Mouse (Mus musculus) forebrain, embryonic 12.5 days (tissue): ENCODE results near the gene Man2b1. TPM values are rescaled to one million over a fixed set of nuclear protein-coding genes. Genes with fewer than 3 reads are reported as not detected.
"Not testable (repeated sequence)": the region's sequence is repeated elsewhere in the genome, so short reads cannot be mapped to it uniquely, and the experiment has no call there.

Source experiments
- ATAC-seq: fragments of 200-750 bp; cut with Nextera tagmentation; 2 replicates; pipeline ENCODE4 v1.8.0; 2017; ENCODE audit warnings: moderate TSS enrichment; ENCODE audit not compliant: low FRiP score
- H3K27ac ChIP-seq: fragments of 300-500 bp; sonication (generic); 2 replicates; pipeline ENCODE4 v1.5.1; 2016; ENCODE audit warnings: mild to moderate bottlenecking
- H3K27me3 ChIP-seq: fragments of 300-500 bp; sonication (generic); 2 replicates; pipeline ENCODE4 v1.6.1; 2016; ENCODE audit warnings: mild to moderate bottlenecking
- H3K36me3 ChIP-seq: fragments of 300-500 bp; sonication (generic); replicated peaks from 2 replicates; pipeline ENCODE4 v1.6.1; 2016; ENCODE audit warnings: mild to moderate bottlenecking
- H3K4me1 ChIP-seq: fragments of 300-500 bp; sonication (generic); 2 replicates; pipeline ENCODE4 v1.6.1; 2016
- H3K4me2 ChIP-seq: fragments of 300-500 bp; sonication (generic); 2 replicates; pipeline ENCODE4 v1.6.1; 2016; ENCODE audit warnings: mild to moderate bottlenecking, moderate library complexity
- H3K4me3 ChIP-seq: fragments of 300-500 bp; sonication (generic); replicated peaks from 2 replicates; pipeline ENCODE4 v1.5.1; 2016; ENCODE audit warnings: mild to moderate bottlenecking
- H3K9ac ChIP-seq: fragments of 300-500 bp; sonication (generic); 2 replicates; pipeline ENCODE4 v1.6.1; 2016; ENCODE audit warnings: mild to moderate bottlenecking
- H3K9me3 ChIP-seq: fragments of 300-500 bp; sonication (generic); 2 replicates; pipeline ENCODE4 v1.6.1; 2016
- WGBS: fragments of 180-500 bp; shearing (Covaris S2); methylation state at CpG from one replicate; pipeline ENCODE4 v1.1.7; 2016; 5-methylcytosine and 5-hydroxymethylcytosine counted together
- polyA plus RNA-seq: library from polyadenylated mRNA; unstranded; fragments of >200 nt; fragmentation: Nextera tagmentation; extraction: Ambion mirVana; gene quantifications from 2 replicates; pipeline ENCODE4 v1.2.1, GENCODE M21; 2016

Man2b1 gene
- polyA plus RNA-seq, 1 experiment from 2014 or later = 17.8 TPM

DNA sequence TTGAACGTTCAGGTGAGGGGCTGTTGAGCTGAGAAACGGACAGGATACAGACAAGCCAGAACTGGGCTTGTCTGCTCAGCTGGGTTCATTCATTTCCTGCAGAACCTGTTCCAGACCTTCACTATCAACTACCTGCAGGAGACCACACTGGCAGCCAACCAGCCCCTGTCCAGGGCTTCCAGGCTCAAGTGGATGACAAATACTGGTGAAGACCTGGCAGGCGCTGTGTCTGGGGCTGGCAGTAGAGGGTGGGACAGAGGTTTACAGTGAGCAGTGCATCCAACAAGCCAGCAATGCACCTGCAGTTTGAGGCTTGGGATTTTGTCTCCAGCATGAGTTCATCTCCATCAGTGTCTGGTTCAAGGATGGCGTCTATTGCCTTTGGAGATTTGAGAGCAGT is 13.8 kb downstream of the Man2b1 start:
- Histone ChIP-seq H3K27ac (no peak overlapping the region), H3K27me3 (no peaks in the 10 kb centered on the region), H3K36me3 (peaks cover 57% of the 10 kb centered on the region), H3K4me1 (no peaks in the 10 kb centered on the region), H3K9ac (no peak overlapping the region), H3K4me2 (no peak overlapping the region), H3K4me3 (no peak overlapping the region), H3K9me3 (no peaks in the 10 kb centered on the region)
- 96% methylated on average over 4 of the region's 4 CpGs for WGBS
- ATAC-seq = no peak

DNA sequence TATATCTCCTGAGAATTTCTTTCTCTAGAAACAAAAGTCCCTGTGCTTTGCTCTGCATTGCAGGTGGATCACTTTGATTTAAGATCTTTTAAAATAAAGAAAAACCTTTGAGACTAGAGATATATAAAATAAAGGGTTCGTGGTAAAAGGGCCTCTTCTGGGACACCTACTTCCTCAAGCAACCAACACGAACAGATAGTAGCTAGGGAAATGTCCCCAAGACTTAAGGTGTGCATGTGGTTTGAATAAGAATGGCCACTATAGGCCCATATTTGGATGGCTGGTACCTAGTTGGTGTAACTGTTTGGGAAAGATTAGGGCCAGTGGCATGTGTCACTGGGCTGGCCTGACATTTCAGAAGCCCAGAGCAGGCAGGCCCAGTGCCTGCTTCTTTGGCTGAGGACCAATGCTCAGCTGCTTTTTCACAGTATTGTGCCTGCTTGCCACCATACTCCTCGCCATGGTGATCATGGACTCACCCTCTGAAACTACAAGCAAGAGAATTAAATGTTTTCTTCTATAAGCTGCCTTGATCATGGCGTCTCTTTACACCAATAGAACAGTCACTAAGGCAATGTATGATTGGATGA is 17.1 kb downstream of the Man2b1 start:
- Histone ChIP-seq H3K36me3 (peaks cover 35% of the 10 kb centered on the region), H3K4me1 (no peaks in the 10 kb centered on the region), H3K27me3 (no peaks in the 10 kb centered on the region), H3K9me3 (no peaks in the 10 kb centered on the region), H3K4me2 (no peak overlapping the region), H3K4me3 (no peak overlapping the region), H3K9ac (no peak overlapping the region), H3K27ac (no peak overlapping the region)
- ATAC-seq = no peak
- WGBS = 86% methylated on average over 4 of the region's 4 CpGs

GRCm38 (mm10) chr8:85113241-85113640 is 30.2 kb downstream of the Man2b1 start:
- Histone ChIP-seq H3K4me3 (no peak overlapping the region), H3K36me3 (peaks cover 14% of the 10 kb centered on the region), H3K9me3 (no peaks in the 10 kb centered on the region), H3K4me1 (no peaks in the 10 kb centered on the region), H3K27me3 (no peaks in the 10 kb centered on the region), H3K9ac (no peak overlapping the region), H3K4me2 (no peak overlapping the region), H3K27ac (no peak overlapping the region)
- WGBS = 95% methylated on average over 10 of the region's 10 CpGs
- ATAC-seq = no peak

DNA sequence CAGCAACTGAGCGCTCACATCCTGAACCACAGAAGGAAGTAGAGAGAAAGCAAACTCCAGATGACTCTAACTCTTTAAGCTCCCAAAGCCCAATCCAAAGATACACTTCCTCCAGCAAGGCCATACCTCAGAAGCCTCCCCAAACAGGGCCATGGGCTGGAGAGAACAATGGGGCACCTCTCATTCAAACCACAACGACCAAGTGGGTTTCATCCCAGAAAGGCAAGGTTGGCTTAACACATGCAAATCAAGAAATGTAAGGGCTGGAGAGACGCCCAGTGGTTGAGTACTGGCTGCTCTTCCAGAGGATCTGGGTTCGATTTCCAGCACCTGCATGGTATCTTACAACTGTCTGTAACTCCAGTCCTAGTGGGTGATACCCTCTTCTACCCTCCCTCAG is 32.4 kb downstream of the Man2b1 start:
- Histone ChIP-seq H3K4me1 (peaks cover 4% of the 10 kb centered on the region; the same call in 1 of the 2 replicates), H3K36me3 (peaks cover 3% of the 10 kb centered on the region), H3K9me3 (no peaks in the 10 kb centered on the region), H3K4me2 (no peak overlapping the region), H3K4me3 (no peak overlapping the region), H3K9ac (no peak overlapping the region), H3K27ac (no peak overlapping the region), H3K27me3 (no peaks in the 10 kb centered on the region)
- ATAC-seq = no peak
- 77% methylated on average over 4 of the region's 4 CpGs for WGBS

DNA sequence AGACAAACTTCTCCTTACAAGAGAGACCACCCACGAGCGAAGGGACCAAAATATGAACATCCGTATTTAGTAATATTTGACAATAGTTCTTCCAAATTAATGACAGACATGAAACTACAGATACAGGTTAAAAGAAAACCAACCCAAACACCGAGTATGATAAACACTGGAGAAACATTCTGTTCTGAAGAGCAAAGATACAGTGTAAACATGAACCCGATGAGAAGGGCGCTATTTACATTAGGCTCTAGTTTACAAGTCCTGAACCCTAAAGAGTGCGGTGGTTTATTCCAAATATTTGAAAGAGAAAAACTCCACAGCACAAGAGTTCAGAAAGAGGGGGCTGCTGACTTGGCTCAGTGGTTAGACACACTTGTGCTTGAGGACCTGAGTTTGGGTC is 33.9 kb downstream of the Man2b1 start:
- Histone ChIP-seq H3K9me3 (no peaks in the 10 kb centered on the region), H3K4me1 (peaks cover 4% of the 10 kb centered on the region; the same call in 1 of the 2 replicates), H3K27ac (no peak overlapping the region), H3K4me3 (no peak overlapping the region), H3K4me2 (no peak overlapping the region), H3K36me3 (no peaks in the 10 kb centered on the region), H3K27me3 (no peaks in the 10 kb centered on the region), H3K9ac (no peak overlapping the region)
- ATAC-seq = no peak
- 93% methylated on average over 7 of the region's 7 CpGs for WGBS

DNA sequence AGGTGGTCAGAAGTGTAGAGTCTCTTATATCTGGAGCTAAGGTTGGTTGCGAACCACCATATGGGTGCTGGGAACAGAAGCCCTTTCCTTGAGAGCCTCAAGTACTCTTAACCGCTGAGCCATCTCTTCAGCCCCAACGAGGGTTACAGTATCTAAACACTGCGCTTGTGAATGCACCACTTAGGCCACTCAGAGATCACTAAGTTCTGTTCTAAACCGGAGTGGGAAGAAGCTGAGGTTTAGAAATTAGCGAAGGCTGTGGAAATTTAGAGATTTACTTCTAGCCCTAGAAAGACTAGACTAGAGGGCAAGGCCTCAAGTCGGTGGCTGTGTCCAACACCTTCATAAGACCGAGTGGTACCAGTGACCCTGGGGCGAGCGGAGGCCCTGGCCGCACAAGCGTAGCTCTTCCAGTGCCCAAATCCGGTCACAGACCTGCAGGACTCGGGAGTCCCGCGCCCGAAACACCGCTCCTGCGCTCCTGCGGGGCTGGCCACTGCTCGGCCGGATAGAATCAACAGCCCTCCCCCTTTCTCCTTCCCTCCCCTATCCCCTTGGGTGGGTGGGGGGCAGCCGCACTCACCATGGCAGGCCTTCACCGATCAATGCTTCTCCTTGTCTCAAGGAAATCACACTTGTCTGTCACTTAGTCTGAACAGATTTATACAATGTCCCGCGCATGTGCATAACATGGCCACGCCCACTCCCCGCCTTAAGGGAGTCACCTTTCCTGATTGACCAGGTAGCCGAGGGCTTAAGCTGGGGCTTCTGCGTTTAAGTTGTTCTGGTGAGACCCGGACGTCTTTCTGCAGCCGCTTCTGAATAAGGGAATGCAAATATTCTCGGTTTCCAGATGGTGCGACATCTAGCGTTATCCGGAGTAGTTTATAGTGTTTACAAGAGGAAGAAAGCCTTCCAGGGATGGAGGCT is 36.2 kb downstream of the Man2b1 start:
- H3K9ac ChIP-seq = peak overlapping the region; percentile 67
- H3K27me3 ChIP-seq = 0 out of 2 replicates have a peak, but pooled peaks cover 6% of the 10 kb centered on the region
- peak overlapping the region; percentile 60 for H3K4me3 ChIP-seq
- peak; percentile 83 for ATAC-seq
- H3K27ac ChIP-seq = 0 out of 2 replicates have a peak overlapping the region, but pooled peaks have one; percentile 31
- no peaks in the 10 kb centered on the region for H3K36me3 ChIP-seq
- H3K9me3 ChIP-seq = no peaks in the 10 kb centered on the region
- peaks cover 4% of the 10 kb centered on the region; the same call in 1 of the 2 replicates for H3K4me1 ChIP-seq
- WGBS = 8% methylated on average over 37 of the region's 37 CpGs
- H3K4me2 ChIP-seq = peak overlapping the region; percentile 77

GRCm38 (mm10) chr8:85120251-85120650 is 37.2 kb downstream of the Man2b1 start:
- H3K27ac ChIP-seq, H3K36me3 ChIP-seq, H3K4me1 ChIP-seq, H3K4me3 ChIP-seq, H3K4me2 ChIP-seq, H3K9ac ChIP-seq, H3K27me3 ChIP-seq, ATAC-seq, H3K9me3 ChIP-seq: not testable (repeated sequence)
- 74% methylated on average over 5 of the region's 5 CpGs for whole genome bisulfite sequencing

- WGBS = 79% methylated on average over 3 of the region's 3 CpGs
- no peak within 1 kb of the TSS for H3K4me2 ChIP-seq
- no peaks in the 10 kb centered on the region for H3K9me3 ChIP-seq
- H3K27ac ChIP-seq = no peak within 1 kb of the TSS
- ATAC-seq = no peak
- H3K4me3 ChIP-seq = no peak within 1 kb of the TSS
- peaks cover 4% of the 10 kb centered on the region; the same call in 1 of the 2 replicates for H3K4me1 ChIP-seq
- H3K36me3 ChIP-seq = no peaks in the 10 kb centered on the region
- H3K27me3 ChIP-seq = 0 out of 2 replicates have a peak, but pooled peaks cover 7% of the 10 kb centered on the region
- no peak within 1 kb of the TSS for H3K9ac ChIP-seq
Measured at GRCm38 (mm10) chr8:85122995-85123394, 39.9 kb downstream of the Man2b1 start, which contains the start of gene Zfp791. Gene Zfp791, minus strand, starts transcription at chr8:85123095.

DNA sequence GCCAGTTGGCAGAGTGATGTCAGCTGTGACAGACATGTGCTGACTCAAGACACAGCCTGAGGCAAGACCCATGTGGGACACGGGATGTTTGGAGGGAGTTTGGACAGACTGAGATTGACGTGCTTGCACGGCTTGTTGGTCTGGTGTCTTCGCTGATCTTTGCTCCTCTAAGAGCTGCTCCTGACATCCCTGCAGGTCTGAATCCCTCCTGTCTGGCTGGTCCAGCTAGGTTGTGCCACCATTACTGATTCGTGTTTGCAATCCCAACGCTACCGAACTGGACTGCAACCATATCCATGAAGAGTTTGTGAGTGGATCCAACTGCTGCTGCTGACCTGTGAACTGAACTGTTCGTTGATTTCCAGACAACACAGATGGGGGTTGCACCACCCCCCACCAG is 40.6 kb downstream of the Man2b1 start:
- Histone ChIP-seq H3K27me3 (0 out of 2 replicates have a peak, but pooled peaks cover 7% of the 10 kb centered on the region), H3K27ac (no peak overlapping the region), H3K9ac (no peak overlapping the region), H3K9me3 (no peaks in the 10 kb centered on the region), H3K4me3 (no peak overlapping the region), H3K36me3 (no peaks in the 10 kb centered on the region), H3K4me1 (peaks cover 4% of the 10 kb centered on the region; the same call in 1 of the 2 replicates), H3K4me2 (no peak overlapping the region)
- no peak for ATAC-seq
- WGBS = 94% methylated on average over 8 of the region's 8 CpGs

- H3K4me2 ChIP-seq = no peak overlapping the region
- H3K27me3 ChIP-seq = peaks cover 8% of the 10 kb centered on the region
- H3K9me3 ChIP-seq = no peaks in the 10 kb centered on the region
- H3K36me3 ChIP-seq = no peaks in the 10 kb centered on the region
- no peak overlapping the region for H3K27ac ChIP-seq
- 83% methylated on average over 1 of the region's 1 CpGs for WGBS
- H3K4me3 ChIP-seq = no peak overlapping the region
- no peak for ATAC-seq
- no peaks in the 10 kb centered on the region for H3K4me1 ChIP-seq
- H3K9ac ChIP-seq = no peak overlapping the region
Measured at GRCm38 (mm10) chr8:85132335-85132734, 49.3 kb downstream of the Man2b1 start.

DNA sequence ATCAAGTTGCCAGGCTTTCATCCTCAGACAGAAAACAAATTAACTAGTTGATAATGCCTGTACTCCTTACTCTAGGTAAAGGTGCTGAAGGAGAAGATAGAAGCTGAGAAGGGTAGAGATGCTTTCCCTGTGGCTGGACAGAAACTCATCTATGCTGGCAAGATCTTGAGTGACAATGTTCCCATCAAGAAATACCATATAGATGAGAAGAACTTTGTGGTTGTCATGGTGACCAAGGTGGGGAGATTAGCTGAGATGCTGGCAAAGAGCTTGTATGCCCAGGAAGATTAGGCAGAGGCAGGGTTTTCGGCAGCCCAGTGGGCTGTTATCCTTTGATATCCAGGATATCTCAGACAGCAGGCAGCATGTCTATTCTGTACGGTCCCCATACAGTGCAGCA is 52.6 kb downstream of the Man2b1 start:
- not testable (repeated sequence) for H3K36me3 ChIP-seq, H3K4me2 ChIP-seq, H3K27ac ChIP-seq, H3K9ac ChIP-seq, H3K27me3 ChIP-seq, ATAC-seq, H3K9me3 ChIP-seq, H3K4me1 ChIP-seq, H3K4me3 ChIP-seq
- WGBS = 86% methylated on average over 2 of the region's 2 CpGs

- H3K9me3 ChIP-seq = 0 out of 2 replicates have a peak, but pooled peaks cover 5% of the 10 kb centered on the region
- no peak for ATAC-seq
- H3K4me3 ChIP-seq = no peak overlapping the region
- H3K4me1 ChIP-seq = no peaks in the 10 kb centered on the region
- no peaks in the 10 kb centered on the region for H3K27me3 ChIP-seq
- H3K27ac ChIP-seq = no peak overlapping the region
- H3K36me3 ChIP-seq = no peaks in the 10 kb centered on the region
- no peak overlapping the region for H3K9ac ChIP-seq
- no peak overlapping the region for H3K4me2 ChIP-seq
- 90% methylated on average over 4 of the region's 4 CpGs for WGBS
Measured at GRCm38 (mm10) chr8:85142516-85142915, 59.4 kb downstream of the Man2b1 start.
